Mouse (Mus musculus): ENCODE results near the gene Sap30l. TPM values are rescaled to one million over a fixed set of nuclear protein-coding genes. Genes with fewer than 3 reads are reported as not detected.

The Sap30l gene
- polyA plus RNA-seq, 1 experiment from 2014 or later: 16.3 TPM

GRCm38 (mm10) chr11:57831281-57831781 lies 29.9 kb downstream of the Sap30l start:
- peak overlapping the region; percentile 23; the same call in 1 of the 2 replicates for H3K9ac ChIP-seq (ENCODE audit: low read depth, low read length)
- no peak for DNase-seq (ENCODE audit: low spot score)
- no peak overlapping the region for H3K27ac ChIP-seq (replicated peaks; ENCODE audit: low read depth, low read length)
- ATAC-seq (ENCODE audit: low read depth): no peak
- H3K9me3 ChIP-seq (ENCODE audit: control insufficient read depth, low read length): no peaks in the 10 kb centered on the region
- peaks cover 98% of the 10 kb centered on the region for H3K27me3 ChIP-seq (replicated peaks; ENCODE audit: control insufficient read depth, insufficient read depth, low read length)
- peak overlapping the region; percentile 18 for H3K4me3 ChIP-seq (ENCODE audit: low read depth, low read length)
- WGBS: 5% methylated on average over 26 of the region's 31 CpGs
- H3K4me2 ChIP-seq (ENCODE audit: low read depth, low read length): no peak overlapping the region
- H3K36me3 ChIP-seq (ENCODE audit: control insufficient read depth, insufficient read depth, low read length): no peaks in the 10 kb centered on the region
- H3K4me1 ChIP-seq (ENCODE audit: control insufficient read depth, insufficient read depth, low read length): peaks cover 5% of the 10 kb centered on the region

- Histone ChIP-seq H3K4me1 (ENCODE audit: control insufficient read depth, insufficient read depth, low read length) (peaks cover 5% of the 10 kb centered on the region), H3K27ac (replicated peaks; ENCODE audit: low read depth, low read length) (no peak overlapping the region), H3K4me2 (ENCODE audit: low read depth, low read length) (no peak overlapping the region), H3K27me3 (replicated peaks; ENCODE audit: control insufficient read depth, insufficient read depth, low read length) (peaks cover 98% of the 10 kb centered on the region), H3K9ac (ENCODE audit: low read depth, low read length) (no peak overlapping the region), H3K9me3 (ENCODE audit: control insufficient read depth, low read length) (no peaks in the 10 kb centered on the region), H3K36me3 (ENCODE audit: control insufficient read depth, insufficient read depth, low read length) (no peaks in the 10 kb centered on the region), H3K4me3 (ENCODE audit: low read depth, low read length) (peak overlapping the region; percentile 18)
- no peak for DNase-seq (ENCODE audit: low spot score)
- ATAC-seq (ENCODE audit: low read depth): no peak
- WGBS: 17% methylated on average over 15 of the region's 16 CpGs
Observed at GRCm38 (mm10) chr11:57831861-57832260, 30.4 kb downstream of the Sap30l start.

- H3K4me2 ChIP-seq (ENCODE audit: low read depth, low read length): peak within 1 kb of the TSS; percentile 25
- H3K36me3 ChIP-seq (ENCODE audit: control insufficient read depth, insufficient read depth, low read length): no peaks in the 10 kb centered on the region
- no peak for ATAC-seq (ENCODE audit: low read depth)
- H3K4me1 ChIP-seq (ENCODE audit: control insufficient read depth, insufficient read depth, low read length): peaks cover 4% of the 10 kb centered on the region
- H3K27ac ChIP-seq (replicated peaks; ENCODE audit: low read depth, low read length): no peak within 1 kb of the TSS
- no peaks in the 10 kb centered on the region for H3K9me3 ChIP-seq (ENCODE audit: control insufficient read depth, low read length)
- H3K27me3 ChIP-seq (replicated peaks; ENCODE audit: control insufficient read depth, insufficient read depth, low read length): peaks cover 98% of the 10 kb centered on the region
- no peak within 1 kb of the TSS for H3K9ac ChIP-seq (ENCODE audit: low read depth, low read length)
- 11% methylated on average over 18 of the region's 23 CpGs for WGBS
- H3K4me3 ChIP-seq (ENCODE audit: low read depth, low read length): peak within 1 kb of the TSS; percentile 18
- no peak for DNase-seq (ENCODE audit: low spot score)
Observed at GRCm38 (mm10) chr11:57832552-57833201, 31.2 kb downstream of the Sap30l start, which contains the start of gene Hand1. Gene Hand1, minus strand, starts transcription at chr11:57832818.

GRCm38 (mm10) chr11:57833296-57833977 lies 32.0 kb downstream of the Sap30l start:
- H3K27ac ChIP-seq (replicated peaks; ENCODE audit: low read depth, low read length): no peak overlapping the region
- peaks cover 98% of the 10 kb centered on the region for H3K27me3 ChIP-seq (replicated peaks; ENCODE audit: control insufficient read depth, insufficient read depth, low read length)
- H3K4me2 ChIP-seq (ENCODE audit: low read depth, low read length): peak overlapping the region; percentile 25
- 3% methylated on average over 23 of the region's 30 CpGs for WGBS
- no peaks in the 10 kb centered on the region for H3K36me3 ChIP-seq (ENCODE audit: control insufficient read depth, insufficient read depth, low read length)
- no peak overlapping the region for H3K9ac ChIP-seq (ENCODE audit: low read depth, low read length)
- no peaks in the 10 kb centered on the region for H3K9me3 ChIP-seq (ENCODE audit: control insufficient read depth, low read length)
- no peaks in the 10 kb centered on the region for H3K4me1 ChIP-seq (ENCODE audit: control insufficient read depth, insufficient read depth, low read length)
- DNase-seq (ENCODE audit: low spot score) (peak; percentile 46), ATAC-seq (ENCODE audit: low read depth) (no peak)
- no peak overlapping the region; the same call in 1 of the 2 replicates for H3K4me3 ChIP-seq (ENCODE audit: low read depth, low read length)

- Histone ChIP-seq H3K4me2 (ENCODE audit: low read depth, low read length) (0 out of 2 replicates have a peak overlapping the region, but pooled peaks have one; percentile 25), H3K9ac (ENCODE audit: low read depth, low read length) (no peak overlapping the region), H3K4me1 (ENCODE audit: control insufficient read depth, insufficient read depth, low read length) (no peaks in the 10 kb centered on the region), H3K9me3 (ENCODE audit: control insufficient read depth, low read length) (no peaks in the 10 kb centered on the region), H3K36me3 (ENCODE audit: control insufficient read depth, insufficient read depth, low read length) (no peaks in the 10 kb centered on the region), H3K27me3 (replicated peaks; ENCODE audit: control insufficient read depth, insufficient read depth, low read length) (peaks cover 98% of the 10 kb centered on the region), H3K27ac (replicated peaks; ENCODE audit: low read depth, low read length) (no peak overlapping the region), H3K4me3 (ENCODE audit: low read depth, low read length) (no peak overlapping the region; the same call in 1 of the 2 replicates)
- DNase-seq (ENCODE audit: low spot score): no peak
- 8% methylated on average over 6 of the region's 6 CpGs for WGBS
- ATAC-seq (ENCODE audit: low read depth): no peak
Observed at GRCm38 (mm10) chr11:57834031-57834430, 32.6 kb downstream of the Sap30l start.

- Histone ChIP-seq H3K27ac (replicated peaks; ENCODE audit: low read depth, low read length) (no peak overlapping the region), H3K4me1 (ENCODE audit: control insufficient read depth, insufficient read depth, low read length) (no peaks in the 10 kb centered on the region), H3K9me3 (ENCODE audit: control insufficient read depth, low read length) (no peaks in the 10 kb centered on the region), H3K4me3 (ENCODE audit: low read depth, low read length) (no peak overlapping the region), H3K36me3 (ENCODE audit: control insufficient read depth, insufficient read depth, low read length) (no peaks in the 10 kb centered on the region), H3K27me3 (replicated peaks; ENCODE audit: control insufficient read depth, insufficient read depth, low read length) (peaks cover 98% of the 10 kb centered on the region), H3K4me2 (ENCODE audit: low read depth, low read length) (no peak overlapping the region), H3K9ac (ENCODE audit: low read depth, low read length) (no peak overlapping the region)
- ATAC-seq (ENCODE audit: low read depth): no peak
- 15% methylated on average over 2 of the region's 2 CpGs for WGBS
- DNase-seq (ENCODE audit: low spot score): no peak
Observed at GRCm38 (mm10) chr11:57835331-57835730, 33.9 kb downstream of the Sap30l start.

GRCm38 (mm10) chr11:57835931-57836330 lies 34.5 kb downstream of the Sap30l start:
- Histone ChIP-seq H3K9me3 (ENCODE audit: control insufficient read depth, low read length) (no peaks in the 10 kb centered on the region), H3K9ac (ENCODE audit: low read depth, low read length) (no peak overlapping the region), H3K36me3 (ENCODE audit: control insufficient read depth, insufficient read depth, low read length) (no peaks in the 10 kb centered on the region), H3K4me2 (ENCODE audit: low read depth, low read length) (no peak overlapping the region), H3K27ac (replicated peaks; ENCODE audit: low read depth, low read length) (no peak overlapping the region), H3K27me3 (replicated peaks; ENCODE audit: control insufficient read depth, insufficient read depth, low read length) (peaks cover 98% of the 10 kb centered on the region), H3K4me3 (ENCODE audit: low read depth, low read length) (no peak overlapping the region), H3K4me1 (ENCODE audit: control insufficient read depth, insufficient read depth, low read length) (no peaks in the 10 kb centered on the region)
- 17% methylated on average over 3 of the region's 3 CpGs for WGBS
- DNase-seq (ENCODE audit: low spot score): no peak
- no peak for ATAC-seq (ENCODE audit: low read depth)

GRCm38 (mm10) chr11:57836401-57836800 lies 35.0 kb downstream of the Sap30l start:
- Histone ChIP-seq H3K36me3 (ENCODE audit: control insufficient read depth, insufficient read depth, low read length) (no peaks in the 10 kb centered on the region), H3K9me3 (ENCODE audit: control insufficient read depth, low read length) (no peaks in the 10 kb centered on the region), H3K4me2 (ENCODE audit: low read depth, low read length) (no peak overlapping the region), H3K4me3 (ENCODE audit: low read depth, low read length) (no peak overlapping the region), H3K27me3 (replicated peaks; ENCODE audit: control insufficient read depth, insufficient read depth, low read length) (peaks cover 98% of the 10 kb centered on the region), H3K27ac (replicated peaks; ENCODE audit: low read depth, low read length) (no peak overlapping the region), H3K9ac (ENCODE audit: low read depth, low read length) (no peak overlapping the region), H3K4me1 (ENCODE audit: control insufficient read depth, insufficient read depth, low read length) (no peaks in the 10 kb centered on the region)
- DNase-seq (ENCODE audit: low spot score) (no peak), ATAC-seq (ENCODE audit: low read depth) (no peak)
- WGBS: 10% methylated on average over 9 of the region's 9 CpGs
